Mouse (Mus musculus): Measurements from ENCODE around the gene Sos1.

The Sos1 gene

DNA sequence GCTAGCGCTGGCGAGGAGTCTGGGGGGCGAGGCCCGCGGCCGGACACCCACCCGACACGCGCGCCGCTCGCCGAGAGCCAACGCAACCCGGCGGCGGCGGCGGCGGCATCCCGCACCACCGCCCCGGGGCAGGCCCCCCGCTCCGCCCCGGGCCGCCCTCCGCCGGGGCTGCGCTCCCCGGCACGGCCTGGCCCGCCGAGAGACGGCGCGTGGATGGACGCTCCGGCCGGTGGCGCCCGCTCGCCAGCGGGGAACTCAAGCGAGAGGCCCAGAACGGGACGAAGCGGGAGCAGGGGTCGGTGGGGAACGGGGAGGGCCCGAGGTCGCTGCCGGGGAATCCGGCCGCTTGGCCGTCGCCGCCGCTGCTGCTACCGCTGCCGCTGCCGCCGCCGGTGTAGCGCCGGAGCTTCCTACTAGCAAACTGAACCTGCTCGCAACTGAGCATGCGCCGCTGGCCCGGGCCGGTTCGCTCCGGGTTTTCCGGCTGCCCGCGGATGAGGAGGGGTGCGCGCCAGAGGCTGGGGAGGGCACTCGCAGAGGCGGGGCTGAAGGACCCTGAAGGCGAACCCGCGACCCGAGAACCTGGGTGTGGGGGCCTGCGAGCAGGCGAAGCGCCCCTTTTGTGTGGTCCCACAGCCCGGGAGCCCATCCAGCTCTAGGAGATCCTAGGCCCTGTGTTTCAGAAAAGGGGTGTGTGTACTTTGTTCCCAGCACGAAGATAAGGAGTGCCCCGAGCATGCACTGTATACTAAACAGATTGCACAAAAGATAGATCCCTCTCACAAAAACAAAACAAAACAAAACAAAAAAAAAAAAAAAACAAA is at the start of gene Sos1:
Gene Sos1, minus strand, starts transcription at position 423 of the 824 bp plus-strand sequence.
- CTCF ChIA-PET = interaction anchor here in 3 of 4 experiments (0.6 to 1.3 kb wide), 6 partner anchors 73 to 456 kb away, joined by 3 read pairs; no protein-coding TSS in a partner anchor
- POLR2A ChIA-PET = interaction anchor here (0.7 to 7.0 kb wide), 27 partner anchors 9 to 1467 kb away, joined by 3 to 45 read pairs (median 4); partner anchors contain the start of genes Srsf7 (in 2 of the 4), Ttc39d (in 2 of the 4), Arhgef33 (in 1 of the 4) and Gemin6 (in 1 of the 4)

GRCm38 (mm10) chr17:80523231-80523630 is 43.0 kb upstream of the Sos1 start:
- ChIA-PET POLR2A (no interaction called here), CTCF (interaction anchor here in 1 of 4 experiments (0.6 kb wide), 1 partner anchor 41 kb away, joined by 3 read pairs; no protein-coding TSS in a partner anchor)

DNA sequence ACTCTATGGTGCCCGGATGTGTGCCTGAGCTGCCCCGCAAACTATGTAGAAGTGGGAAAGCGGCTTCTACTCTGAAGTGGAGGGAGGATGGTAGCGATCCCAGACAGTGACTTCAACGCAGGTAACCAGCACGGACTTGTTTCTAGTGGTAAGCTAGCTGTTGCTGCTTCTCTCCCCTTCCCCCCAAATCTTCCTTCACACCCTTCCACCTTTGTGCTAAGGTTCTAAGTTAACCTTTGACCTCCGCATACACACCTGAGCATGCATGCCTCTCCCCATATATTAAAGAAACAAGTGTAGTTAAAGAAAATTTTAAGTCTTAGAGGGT is 41.9 kb upstream of the Sos1 start:
- ChIA-PET POLR2A (no interaction called here), CTCF (interaction anchor here in 1 of 4 experiments (0.6 kb wide), 1 partner anchor 34 kb away, joined by 3 read pairs; no protein-coding TSS in a partner anchor)

GRCm38 (mm10) chr17:80521521-80522228 is 41.4 kb upstream of the Sos1 start:
- CTCF ChIA-PET = no interaction called here
- POLR2A ChIA-PET = no interaction called here

GRCm38 (mm10) chr17:80520537-80520936 is 40.3 kb upstream of the Sos1 start:
- ChIA-PET CTCF (no interaction called here), POLR2A (no interaction called here)

DNA sequence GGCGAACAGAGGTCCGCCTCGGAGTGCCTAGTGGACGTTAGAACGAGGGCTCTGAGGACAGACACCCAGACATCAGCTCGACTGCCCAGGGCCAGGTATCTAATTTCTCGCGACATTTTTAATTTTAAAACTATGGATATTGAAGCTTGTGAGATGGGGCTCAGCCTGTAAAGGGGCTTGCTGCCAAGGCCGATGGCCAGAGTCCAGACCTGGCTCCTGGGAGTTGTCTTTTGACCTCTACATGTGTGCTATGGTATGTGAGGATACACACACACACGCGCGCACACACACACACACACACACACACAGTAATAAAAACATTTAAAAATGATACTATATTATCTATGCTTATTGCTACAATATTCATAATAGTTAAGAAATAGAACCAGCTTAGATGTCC is 38.6 kb upstream of the Sos1 start:
- CTCF ChIA-PET = interaction anchor here in 2 of 4 experiments (0.5 to 0.7 kb wide), 2 partner anchors 24 to 51 kb away, joined by 3 read pairs; no protein-coding TSS in a partner anchor
- POLR2A ChIA-PET = interaction anchor here in 1 of 4 experiments (0.7 to 1.0 kb wide), 2 partner anchors 20 to 25 kb away, joined by 3 read pairs; no protein-coding TSS in a partner anchor

DNA sequence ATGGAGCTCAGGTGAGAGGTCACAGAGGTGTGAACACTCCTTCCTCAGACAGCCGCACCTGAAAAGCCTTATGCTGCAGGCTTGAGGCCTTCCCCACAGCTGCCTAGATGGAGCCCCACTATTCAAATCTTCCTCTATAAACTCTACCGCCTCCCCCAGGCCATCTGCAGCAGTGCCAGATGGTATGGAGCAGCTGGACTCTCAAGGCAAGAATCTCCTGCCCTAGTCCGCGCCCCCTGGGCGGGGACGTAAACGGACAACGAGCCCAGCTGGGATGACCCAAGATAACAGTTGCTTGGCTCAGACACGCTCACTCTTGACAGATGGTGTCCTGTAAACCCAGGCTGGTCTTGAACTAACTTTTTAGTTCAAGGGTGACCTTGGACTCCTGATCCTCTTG is 37.0 kb upstream of the Sos1 start:
- POLR2A ChIA-PET = interaction anchor here in 2 of 4 experiments (1.1 to 1.4 kb wide), 2 partner anchors 34 to 61 kb away, joined by 3 to 4 read pairs; no protein-coding TSS in a partner anchor

GRCm38 (mm10) chr17:80515956-80516355 is 35.7 kb upstream of the Sos1 start:
- ChIA-PET CTCF (no interaction called here), POLR2A (no interaction called here)

More for the DNA sequence above, 37.0 kb upstream of the Sos1 start:
- CTCF ChIA-PET = interaction anchor here in 3 of 4 experiments (0.5 to 1.1 kb wide), 4 partner anchors 24 to 494 kb away, joined by 3 to 4 read pairs (median 3); no protein-coding TSS in a partner anchor

DNA sequence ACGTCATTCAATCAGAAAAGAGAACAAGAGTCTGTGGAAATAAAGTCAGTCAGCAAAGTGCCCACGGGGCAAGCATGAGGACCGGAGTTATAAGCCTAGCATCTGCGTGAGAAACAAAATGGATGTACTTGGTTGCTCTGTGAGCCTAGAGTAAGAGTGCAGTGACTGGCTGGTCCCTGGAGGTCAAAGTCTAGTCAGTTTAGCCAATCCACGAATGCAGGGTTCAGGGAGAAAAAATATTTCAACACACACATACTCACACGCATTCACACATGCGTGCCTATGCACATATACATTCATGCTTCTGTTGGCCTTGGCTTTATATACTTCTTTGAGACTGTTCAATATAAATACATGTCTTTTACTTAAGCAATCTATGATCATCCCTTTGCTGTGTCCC is 35.3 kb upstream of the Sos1 start:
- POLR2A ChIA-PET = interaction anchor here in 1 of 4 experiments (1.1 kb wide), 1 partner anchor 10 kb away, joined by 3 read pairs; no protein-coding TSS in a partner anchor
- CTCF ChIA-PET = no interaction called here

DNA sequence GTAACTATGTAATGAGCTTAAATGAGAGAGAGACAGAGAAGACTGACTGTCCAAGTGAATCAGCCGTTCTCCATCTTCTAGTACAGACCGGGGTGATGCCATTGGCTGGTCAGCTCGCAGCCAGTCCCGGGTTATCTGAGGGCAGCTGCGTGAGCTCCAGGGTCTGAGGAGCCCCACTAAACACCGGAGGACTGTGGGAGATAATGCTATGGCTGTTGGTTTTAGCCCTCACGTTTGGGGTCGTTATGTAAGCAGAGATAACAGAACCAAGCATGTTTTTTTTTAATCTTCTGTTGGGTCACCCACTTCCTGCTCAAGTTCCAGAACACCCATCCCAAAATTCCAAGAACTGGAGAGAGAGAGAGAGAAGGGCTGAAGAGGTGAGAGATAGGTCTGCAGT is 33.5 kb upstream of the Sos1 start:
- ChIA-PET POLR2A (interaction anchor here in 1 of 4 experiments (0.8 kb wide), 1 partner anchor 81 kb away, joined by 3 read pairs; no protein-coding TSS in a partner anchor), CTCF (no interaction called here)

DNA sequence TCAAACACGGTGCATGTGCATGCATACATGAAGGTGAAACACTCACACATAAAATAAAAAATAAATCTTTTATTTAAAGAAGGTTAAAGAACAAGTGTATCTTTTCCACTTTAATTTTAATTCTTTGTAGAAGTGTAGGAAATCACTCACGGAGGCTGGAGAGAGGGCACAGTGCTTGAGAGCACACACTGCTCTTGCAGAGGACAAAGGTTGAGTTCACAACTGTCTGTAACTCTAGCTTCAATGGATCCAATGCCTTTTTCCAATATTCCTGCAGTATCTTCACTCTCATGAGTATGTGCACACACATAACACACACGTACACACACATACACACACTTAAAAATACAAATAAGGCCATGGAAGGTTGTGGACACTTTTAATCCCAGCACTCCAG is 30.2 kb upstream of the Sos1 start:
- CTCF ChIA-PET = no interaction called here
- POLR2A ChIA-PET = no interaction called here

DNA sequence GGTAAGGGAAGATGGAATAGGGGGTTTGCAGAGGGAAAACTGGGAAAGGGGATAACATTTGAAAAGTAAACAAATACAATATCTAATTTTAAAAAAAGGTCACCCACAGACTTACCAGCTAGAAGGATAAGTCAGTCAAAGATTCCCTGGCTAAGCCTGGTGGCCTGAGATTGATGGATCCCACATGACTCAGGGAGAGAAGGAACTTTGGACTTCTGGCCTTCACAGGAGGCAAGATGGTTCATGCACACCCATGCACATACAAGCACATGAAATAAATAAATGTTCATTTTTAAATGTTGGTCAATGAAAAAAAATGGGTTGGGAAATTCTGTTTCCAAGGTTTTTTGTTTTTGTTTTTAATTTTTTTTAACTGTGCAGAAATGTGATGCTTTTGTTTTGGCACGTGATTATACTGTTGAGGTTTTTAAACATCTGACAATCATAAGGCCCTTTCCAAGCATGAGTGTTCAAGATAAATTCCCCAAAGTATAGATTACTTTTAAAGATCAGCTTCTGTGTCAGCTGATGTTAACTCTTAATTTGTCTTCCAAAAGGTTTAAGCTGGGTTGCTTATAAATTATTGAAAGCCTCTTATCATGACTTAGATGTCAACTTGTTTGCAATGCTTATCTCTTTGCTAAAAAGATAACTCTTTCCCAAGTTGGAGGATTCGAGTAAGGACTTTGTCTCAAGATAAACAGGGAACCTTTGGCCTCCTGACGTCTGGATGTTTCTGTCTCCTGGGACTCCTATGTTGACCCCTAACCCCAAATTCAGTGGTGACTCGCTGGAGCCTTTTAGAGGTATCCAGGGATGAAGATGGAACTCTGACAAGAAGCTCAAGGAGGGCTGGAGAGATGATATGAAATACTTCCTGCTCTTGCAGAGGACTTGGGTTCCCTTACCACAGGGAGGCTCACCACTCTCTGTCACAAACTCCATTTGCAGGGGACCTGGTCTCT is 29.5 kb upstream of the Sos1 start:
- POLR2A ChIA-PET = interaction anchor here in 1 of 4 experiments (1.0 kb wide), 1 partner anchor 14 kb away, joined by 3 read pairs; no protein-coding TSS in a partner anchor

DNA sequence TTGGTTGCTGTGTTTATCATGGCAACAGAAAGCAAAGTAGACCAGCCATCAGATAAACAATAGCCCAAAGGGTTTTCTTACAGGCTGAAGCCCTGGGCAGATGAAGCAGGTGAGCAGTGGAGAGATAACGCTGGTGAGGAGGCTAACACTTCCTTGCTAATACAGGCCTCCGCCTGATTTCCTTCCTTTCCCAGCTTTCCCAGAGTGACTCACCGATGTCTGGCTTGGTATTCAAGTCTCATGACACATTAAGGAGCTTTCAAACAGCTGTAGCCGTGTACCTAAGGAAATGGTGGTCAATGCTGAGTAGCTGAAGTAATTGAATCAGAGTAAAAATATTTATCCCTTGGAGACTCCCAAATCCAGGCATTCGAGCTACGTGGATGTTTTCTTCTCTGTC is 25.5 kb upstream of the Sos1 start:
- POLR2A ChIA-PET = interaction anchor here in 3 of 4 experiments (0.6 to 1.3 kb wide), 7 partner anchors 8 to 1443 kb away, joined by 3 to 10 read pairs (median 3); no protein-coding TSS in a partner anchor

More for the DNA sequence above, 29.5 kb upstream of the Sos1 start:
- CTCF ChIA-PET = no interaction called here

GRCm38 (mm10) chr17:80505342-80505741 is 25.1 kb upstream of the Sos1 start:
- POLR2A ChIA-PET = interaction anchor here in 2 of 4 experiments (0.6 to 1.3 kb wide), 5 partner anchors 8 to 70 kb away, joined by 3 to 5 read pairs (median 3); no protein-coding TSS in a partner anchor
- CTCF ChIA-PET = interaction anchor here in 1 of 4 experiments (1.0 to 1.7 kb wide), 2 partner anchors 49 to 53 kb away, joined by 3 read pairs; no protein-coding TSS in a partner anchor

More for the DNA sequence above, 25.5 kb upstream of the Sos1 start:
- CTCF ChIA-PET = interaction anchor here in 1 of 4 experiments (0.7 kb wide), 1 partner anchor 48 kb away, joined by 3 read pairs; no protein-coding TSS in a partner anchor

GRCm38 (mm10) chr17:80501805-80502172 is 21.5 kb upstream of the Sos1 start:
- POLR2A ChIA-PET = interaction anchor here in 2 of 4 experiments (1.2 to 2.2 kb wide), 5 partner anchors 19 to 247 kb away, joined by 3 to 10 read pairs (median 5); no protein-coding TSS in a partner anchor
- CTCF ChIA-PET = interaction anchor here in 2 of 4 experiments (0.6 kb wide), 2 partner anchors 57 to 126 kb away, joined by 3 read pairs; no protein-coding TSS in a partner anchor

- POLR2A ChIA-PET = interaction anchor here in 3 of 4 experiments (0.6 to 2.2 kb wide), 9 partner anchors 18 to 247 kb away, joined by 3 to 10 read pairs (median 5); no protein-coding TSS in a partner anchor
- CTCF ChIA-PET = interaction anchor here in 1 of 4 experiments (0.6 kb wide), 1 partner anchor 58 kb away, joined by 3 read pairs; no protein-coding TSS in a partner anchor
Measured at GRCm38 (mm10) chr17:80501037-80501804, 21.0 kb upstream of the Sos1 start.

DNA sequence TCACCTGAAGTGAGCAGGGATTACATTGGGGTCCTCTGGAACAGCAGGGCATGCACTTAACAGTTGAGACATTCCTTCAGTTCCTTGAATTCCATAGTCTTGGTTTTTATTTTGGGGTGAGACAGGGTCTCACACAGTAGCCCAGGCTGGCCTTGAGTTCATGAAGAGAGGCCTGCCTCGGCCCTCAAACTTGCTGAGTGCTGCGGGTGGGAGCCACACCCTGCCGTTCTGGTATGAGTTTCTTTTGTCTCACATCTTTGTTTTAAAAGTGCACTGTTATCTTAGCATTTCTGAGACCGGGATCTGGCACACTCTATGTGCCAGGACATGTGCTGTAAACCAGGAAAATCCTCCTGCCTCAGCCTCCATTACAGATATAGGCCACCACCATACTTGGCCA is 19.8 kb upstream of the Sos1 start:
- ChIA-PET POLR2A (interaction anchor here in 2 of 4 experiments (0.6 to 1.8 kb wide), 5 partner anchors 17 to 281 kb away, joined by 3 to 8 read pairs (median 3); no protein-coding TSS in a partner anchor), CTCF (interaction anchor here in 1 of 4 experiments (0.7 kb wide), 1 partner anchor 54 kb away, joined by 3 read pairs; no protein-coding TSS in a partner anchor)

Data from embryonic stem cell, embryonic (primary cell).